Mouse (Mus musculus): ENCODE results near the gene Hnrnpc.

GRCm38 (mm10) chr14:52105308-52105707 is 1.5 kb upstream of the Hnrnpc start:
- no peak for TF ChIP-seq CTCF (IDR thresholded peaks at IDR 0.05; ENCODE audit: low read depth)
- TF ChIP-seq EP300 (IDR thresholded peaks at IDR 0.05; ENCODE audit: low read depth), result no peak

Data from liver, embryonic 14.5 days (tissue).